Mouse (Mus musculus) small intestine, adult 2 months (tissue): ENCODE measurements around the gene Ccdc69.

Experiments
- CTCF ChIP-seq: fragments of 200-500 bp; IDR thresholded peaks from 2 replicates; pipeline ENCODE4 v1.5.1; 2012; ENCODE audit warnings: low read depth, mild to moderate bottlenecking, control low read depth, inconsistent platforms, low read length, moderate library complexity, mixed read lengths; ENCODE audit not compliant: insufficient replicate concordance, insufficient read length; ENCODE audit errors: extremely low read depth
- POLR2A ChIP-seq: fragments of 200-500 bp; IDR thresholded peaks from 2 replicates; pipeline ENCODE4 v1.6.1; 2012; ENCODE audit warnings: low read depth, mild to moderate bottlenecking, control low read depth, inconsistent platforms, low read length, moderate library complexity

DNA sequence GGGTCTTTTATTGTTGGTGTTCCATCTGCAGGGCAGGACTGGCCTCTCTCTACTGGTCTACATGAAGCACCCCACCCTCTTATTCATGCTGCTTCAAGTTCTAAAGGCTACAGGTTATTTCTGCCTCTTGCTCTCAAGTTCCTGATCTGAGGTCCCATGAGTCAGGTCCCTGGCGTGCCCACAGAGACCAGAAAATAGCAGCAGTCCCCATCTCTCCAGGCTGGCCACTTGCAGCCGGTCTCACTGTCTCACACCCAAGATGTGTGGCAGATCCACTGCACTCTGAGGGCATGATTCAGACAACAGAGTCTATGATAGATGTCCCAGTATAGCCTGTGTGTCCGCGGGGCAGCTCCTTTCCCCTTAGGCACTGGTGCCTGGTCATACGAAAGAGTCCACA is 17.1 kb downstream of the Ccdc69 start:
- TF ChIP-seq CTCF (no peak), POLR2A (no peak)
